Mouse (Mus musculus): ENCODE measurements around the gene Nr2c2.

GRCm38 (mm10) chr6:92132021-92132911 is 41.1 kb downstream of the Nr2c2 start:
- TF ChIP-seq POLR2A (IDR thresholded peaks at IDR 0.05; ENCODE audit: extremely low read depth, insufficient read depth, low read length) = no peak
- no peak for TF ChIP-seq CTCF (IDR thresholded peaks at IDR 0.05; ENCODE audit: low read depth, low read length)

Data from liver, adult 2 months (tissue).